Mouse (Mus musculus) G1E (cell line): ENCODE results near the gene Gfm2.
"Not testable (repeated sequence)": the region's sequence is repeated elsewhere in the genome, so short reads cannot be mapped to it uniquely, and the experiment has no call there.

Experiments
- CTCF ChIP-seq: IDR thresholded peaks from 2 replicates; pipeline ENCODE4 v1.5.1; 2012; ENCODE audit warnings: low read depth, low read length, inconsistent platforms, mixed read lengths
- GATA1 ChIP-seq: IDR thresholded peaks from 2 replicates; pipeline ENCODE4 v1.6.1; 2012; ENCODE audit warnings: borderline replicate concordance, low read length, inconsistent platforms, mixed read lengths
- GATA2 ChIP-seq: IDR thresholded peaks from 2 replicates; pipeline ENCODE4 v1.6.1; 2012; ENCODE audit warnings: low read depth, low read length, inconsistent platforms, borderline replicate concordance
- TAL1 ChIP-seq: conservative IDR thresholded peaks from 2 replicates; pipeline ENCODE4 v1.6.1; 2012; ENCODE audit warnings: low read depth, low read length, inconsistent platforms, mixed read lengths

DNA sequence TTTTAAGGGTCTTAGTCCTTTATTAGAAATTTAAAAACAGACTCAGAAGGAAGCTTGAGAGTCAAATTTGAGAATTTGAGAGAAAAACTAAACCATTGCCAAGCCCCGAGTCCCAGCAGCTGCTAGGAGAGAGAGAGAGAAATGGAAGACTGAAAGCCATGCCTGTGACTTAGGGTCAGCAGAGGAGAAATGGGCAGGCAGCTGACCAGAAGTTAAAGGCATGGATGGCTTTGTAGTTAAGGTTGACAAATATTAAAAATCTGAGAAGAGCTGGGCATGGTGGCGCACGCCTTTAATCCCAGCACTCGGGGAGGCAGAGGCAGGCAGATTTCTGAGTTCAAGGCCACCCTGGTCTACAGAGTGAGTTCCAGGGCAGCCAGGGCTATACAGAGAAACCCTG is 30.0 kb upstream of the Gfm2 start:
- not testable (repeated sequence) for TF ChIP-seq CTCF, GATA1, TAL1, GATA2
